Mouse (Mus musculus) liver, postnatal 0 days (tissue): ENCODE data around the gene Pde4a. TPM values are rescaled to one million over a fixed set of nuclear protein-coding genes. Genes with fewer than 3 reads are reported as not detected.

Experiments used
- ATAC-seq: fragments of 200-750 bp; cut with Nextera tagmentation; 2 replicates; pipeline ENCODE4 v1.8.0; 2017; ENCODE audit warnings: mild to moderate bottlenecking, moderate library complexity
- DNase-seq: peaks from one replicate; pipeline ENCODE4 v3.0.0-alpha.2; 2016
- H3K27ac ChIP-seq: fragments of 300-500 bp; sonication (generic); 2 replicates; pipeline ENCODE4 v1.5.1; 2014; ENCODE audit warnings: antibody characterized with exemption, moderate library complexity, mild to moderate bottlenecking, low read depth
- H3K27me3 ChIP-seq: fragments of 300-500 bp; sonication (generic); 2 replicates; pipeline ENCODE4 v1.6.1; 2014; ENCODE audit warnings: low read length, control low read depth, mixed read lengths; ENCODE audit not compliant: insufficient read depth
- H3K36me3 ChIP-seq: fragments of 300-500 bp; sonication (generic); replicated peaks from 2 replicates; pipeline ENCODE4 v1.6.1; 2014; ENCODE audit warnings: mild to moderate bottlenecking, control low read depth, low read length, moderate library complexity, mixed read lengths; ENCODE audit not compliant: insufficient read depth
- H3K4me1 ChIP-seq: fragments of 300-500 bp; sonication (generic); 2 replicates; pipeline ENCODE4 v1.6.1; 2014; ENCODE audit warnings: antibody characterized with exemption, mild to moderate bottlenecking, control low read depth; ENCODE audit not compliant: insufficient read depth
- H3K4me2 ChIP-seq: fragments of 300-500 bp; sonication (generic); 2 replicates; pipeline ENCODE4 v1.6.1; 2014; ENCODE audit warnings: low read depth, mild to moderate bottlenecking, low read length, moderate library complexity, mixed read lengths
- H3K4me3 ChIP-seq: fragments of 300-500 bp; sonication (generic); 2 replicates; pipeline ENCODE4 v1.5.1; 2014; ENCODE audit warnings: low read depth, low read length
- H3K9ac ChIP-seq: fragments of 300-500 bp; sonication (generic); replicated peaks from 2 replicates; pipeline ENCODE4 v1.6.1; 2014; ENCODE audit warnings: mild to moderate bottlenecking, moderate library complexity
- H3K9me3 ChIP-seq: fragments of 300-500 bp; sonication (generic); 2 replicates; pipeline ENCODE4 v1.6.1; 2016; ENCODE audit warnings: mild to moderate bottlenecking, control low read depth, low read length, mixed read lengths
- CTCF ChIP-seq: sonication (generic); IDR thresholded peaks from 2 replicates; pipeline ENCODE4 v1.5.1; 2016; ENCODE audit warnings: antibody characterized with exemption, low read depth
- EP300 ChIP-seq: IDR thresholded peaks from 2 replicates; pipeline ENCODE4 v1.6.1; 2016; ENCODE audit warnings: antibody characterized with exemption, low read depth, mild to moderate bottlenecking
- WGBS: fragments of 180-500 bp; shearing (Covaris S2); extraction: QIAGEN DNeasy Blood & Tissue Kit; methylation state at CpG from one replicate; pipeline ENCODE4 v1.1.7; 2014; ENCODE audit not compliant: insufficient replicate concordance; 5-methylcytosine and 5-hydroxymethylcytosine counted together
- polyA plus RNA-seq: library from polyadenylated mRNA; unstranded; fragments of >200 nt; fragmentation: Nextera tagmentation; extraction: Ambion mirVana; gene quantifications from 2 replicates; pipeline ENCODE4 v1.2.1, GENCODE M21; 2015

The Pde4a gene
- polyA plus RNA-seq, 1 experiment from 2014 or later, result 1.5 TPM

- peaks cover 41% of the 10 kb centered on the region for H3K4me1 ChIP-seq
- H3K4me3 ChIP-seq, result peak overlapping the region; percentile 56
- H3K27me3 ChIP-seq, result peaks cover 42% of the 10 kb centered on the region
- no peaks in the 10 kb centered on the region for H3K36me3 ChIP-seq
- peak overlapping the region; percentile 76 for H3K4me2 ChIP-seq
- no peak overlapping the region for H3K27ac ChIP-seq
- TF ChIP-seq CTCF (peak; percentile 74), EP300 (no peak)
- DNase-seq (peak; percentile 63), ATAC-seq (no peak)
- no peaks in the 10 kb centered on the region for H3K9me3 ChIP-seq
- WGBS, result 4% methylated on average over 46 of the region's 47 CpGs
- peak overlapping the region; percentile 62 for H3K9ac ChIP-seq
Measured at GRCm38 (mm10) chr9:21165952-21166451, 488 bp downstream of the Pde4a start.

GRCm38 (mm10) chr9:21166516-21166915 is 1.0 kb downstream of the Pde4a start:
- TF ChIP-seq CTCF, result no peak
- TF ChIP-seq EP300, result no peak

GRCm38 (mm10) chr9:21167140-21168097 is 1.9 kb downstream of the Pde4a start:
- WGBS, result 44% methylated on average over 10 of the region's 10 CpGs
- Histone ChIP-seq H3K4me3 (peak overlapping the region; percentile 41), H3K9ac (peak overlapping the region; percentile 58; the same call in 1 of the 2 replicates), H3K4me1 (peaks cover 38% of the 10 kb centered on the region), H3K9me3 (no peaks in the 10 kb centered on the region), H3K27me3 (peaks cover 37% of the 10 kb centered on the region), H3K36me3 (no peaks in the 10 kb centered on the region), H3K27ac (peak overlapping the region; percentile 83), H3K4me2 (peak overlapping the region; percentile 65)
- DNase-seq (peak; percentile 44), ATAC-seq (peak; percentile 7; the same call in 1 of the 2 replicates)
- TF ChIP-seq EP300 (peak; percentile 2; the same call in 1 of the 2 replicates), CTCF (peak; percentile 18; the same call in 1 of the 2 replicates)

More at GRCm38 (mm10) chr9:21166516-21166915, 1.0 kb downstream of the Pde4a start:
- peaks cover 38% of the 10 kb centered on the region for H3K4me1 ChIP-seq
- no peak overlapping the region for H3K9ac ChIP-seq
- H3K27ac ChIP-seq, result no peak overlapping the region
- peak overlapping the region; percentile 76 for H3K4me2 ChIP-seq
- ATAC-seq (no peak), DNase-seq (no peak)
- H3K36me3 ChIP-seq, result no peaks in the 10 kb centered on the region
- no peaks in the 10 kb centered on the region for H3K9me3 ChIP-seq
- H3K27me3 ChIP-seq, result peaks cover 42% of the 10 kb centered on the region
- 22% methylated on average over 3 of the region's 3 CpGs for WGBS
- H3K4me3 ChIP-seq, result peak overlapping the region; percentile 56

- peak overlapping the region; percentile 65 for H3K4me2 ChIP-seq
- peak overlapping the region; percentile 41 for H3K4me3 ChIP-seq
- H3K9ac ChIP-seq, result peak overlapping the region; percentile 58
- peaks cover 38% of the 10 kb centered on the region for H3K4me1 ChIP-seq
- ATAC-seq (peak; percentile 75), DNase-seq (peak; percentile 87)
- no peaks in the 10 kb centered on the region for H3K9me3 ChIP-seq
- no peaks in the 10 kb centered on the region for H3K36me3 ChIP-seq
- peak overlapping the region; percentile 83 for H3K27ac ChIP-seq
- WGBS, result 5% methylated on average over 30 of the region's 30 CpGs
- peaks cover 33% of the 10 kb centered on the region for H3K27me3 ChIP-seq
- TF ChIP-seq CTCF, result peak; percentile 95
- no peak for TF ChIP-seq EP300
Measured at GRCm38 (mm10) chr9:21168161-21169123, 2.9 kb downstream of the Pde4a start.

- H3K27me3 ChIP-seq, result peaks cover 26% of the 10 kb centered on the region
- ATAC-seq, result no peak; the same call in 1 of the 2 replicates
- no peak for TF ChIP-seq CTCF
- TF ChIP-seq EP300, result no peak
- H3K36me3 ChIP-seq, result no peaks in the 10 kb centered on the region
- DNase-seq, result no peak
- H3K4me2 ChIP-seq, result peak overlapping the region; percentile 65; the same call in 1 of the 2 replicates
- no peak overlapping the region for H3K4me3 ChIP-seq
- H3K9me3 ChIP-seq, result no peaks in the 10 kb centered on the region
- WGBS, result 45% methylated on average over 1 of the region's 1 CpGs
- peaks cover 35% of the 10 kb centered on the region for H3K4me1 ChIP-seq
- H3K9ac ChIP-seq, result no peak overlapping the region
- H3K27ac ChIP-seq, result peak overlapping the region; percentile 83; the same call in 1 of the 2 replicates
Measured at GRCm38 (mm10) chr9:21169157-21169556, 3.6 kb downstream of the Pde4a start.
